Comparison of ENCODE assay signal across 9 mouse cellular contexts in the genomic region with DNA sequence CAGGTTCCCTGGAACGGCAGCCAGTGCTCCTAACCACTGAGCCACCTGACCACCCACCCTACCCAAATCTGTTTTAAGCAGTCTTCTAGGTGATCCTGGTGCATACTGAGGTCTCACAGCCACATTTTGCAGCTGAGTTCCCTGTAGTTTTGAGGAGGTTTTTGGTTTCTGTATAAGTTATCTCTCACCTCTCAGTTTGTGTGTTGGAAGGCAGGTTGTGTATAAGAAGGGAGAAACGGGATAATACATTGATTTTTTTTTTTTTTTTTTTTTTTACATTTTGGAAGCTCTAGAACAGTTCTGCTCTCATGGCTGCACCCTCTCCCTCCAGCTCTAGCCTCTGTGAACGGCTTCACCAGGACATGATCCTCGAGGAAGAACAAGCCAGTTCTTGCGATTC. TPM values are rescaled to one million over a fixed set of nuclear protein-coding genes. Genes with fewer than 3 reads are reported as not detected.
DNase-seq lines count a peak whose midpoint lies in the region; ATAC-seq and TF ChIP-seq lines count a peak whose summit lies in the region.
"Had no signal": no experiment of that assay in that cellular context is flagged by ENCODE, and none has a peak within 500 bp of the region (broad histone marks: within the 10 kb centered on the region; RNA-seq: fewer than 3 reads in every experiment).

No protein-coding gene starts in this region.

- no peak overlapping the region for H3K27ac ChIP-seq in cerebellum, adult 2 months (ENCODE audit: insufficient read depth, low read length)
- no peak overlapping the region for H3K27ac ChIP-seq in lung, embryonic 15.5 days
- H3K27ac ChIP-seq in limb, embryonic 11.5 days (replicated peaks; ENCODE audit: low read depth, low read length) = no peak overlapping the region
- H3K27ac ChIP-seq in small intestine, adult 2 months (ENCODE audit: insufficient read depth, low read depth, low read length) = no peak overlapping the region

- peak overlapping the region; percentile 83 for H3K4me2 ChIP-seq in lung, embryonic 15.5 days
- H3K4me2 ChIP-seq in limb, embryonic 11.5 days (ENCODE audit: low read depth, severe bottlenecking) = peak overlapping the region; percentile 78

- peaks cover 2% of the 10 kb centered on the region for H3K4me1 ChIP-seq in cerebellum, adult 2 months (ENCODE audit: control insufficient read depth, insufficient read depth, low read length)
- peaks cover 11% of the 10 kb centered on the region for H3K4me1 ChIP-seq in lung, embryonic 15.5 days
- H3K4me1 ChIP-seq in limb, embryonic 11.5 days (ENCODE audit: control insufficient read depth, insufficient read depth, low read length) = peaks cover 6% of the 10 kb centered on the region
- H3K4me1 ChIP-seq in small intestine, adult 2 months (ENCODE audit: control insufficient read depth, insufficient read depth, insufficient read length, low read length) = peaks cover 3% of the 10 kb centered on the region; the same call in 1 of the 2 replicates

- no peak for ATAC-seq in lung, embryonic 15.5 days (ENCODE audit: borderline replicate concordance, extremely low read depth, low FRiP score, low TSS enrichment)
- no peak for ATAC-seq in limb, embryonic 11.5 days (ENCODE audit: insufficient number of reproducible peaks, low FRiP score, low TSS enrichment, low read depth)

- no peaks in the 10 kb centered on the region for H3K9me3 ChIP-seq in lung, embryonic 15.5 days
- H3K9me3 ChIP-seq in limb, embryonic 11.5 days (ENCODE audit: control insufficient read depth, low read length) = no peaks in the 10 kb centered on the region

- H3K27me3 ChIP-seq in cerebellum, adult 2 months (ENCODE audit: control insufficient read depth, insufficient read depth, low read length) = no peaks in the 10 kb centered on the region
- H3K27me3 ChIP-seq in lung, embryonic 15.5 days = no peaks in the 10 kb centered on the region
- H3K27me3 ChIP-seq in limb, embryonic 11.5 days (ENCODE audit: control insufficient read depth, insufficient read depth, low read length) = no peaks in the 10 kb centered on the region
- no peaks in the 10 kb centered on the region for H3K27me3 ChIP-seq in small intestine, adult 2 months (ENCODE audit: control insufficient read depth, insufficient read depth, low read length)

- TF ChIP-seq CTCF in cerebellum, adult 2 months (IDR thresholded peaks at IDR 0.05; ENCODE audit: borderline replicate concordance, insufficient read depth, low read depth, low read length) = no peak
- no peak for TF ChIP-seq CTCF in small intestine, adult 2 months (IDR thresholded peaks at IDR 0.05; ENCODE audit: extremely low read depth, insufficient read length, insufficient replicate concordance, low read depth, low read length)

- no peak for TF ChIP-seq POLR2A in cerebellum, adult 2 months (IDR thresholded peaks at IDR 0.05; ENCODE audit: borderline replicate concordance, insufficient read depth, low read length)
- TF ChIP-seq POLR2A in small intestine, adult 2 months (IDR thresholded peaks at IDR 0.05; ENCODE audit: low read depth, low read length) = no peak

- H3K36me3 ChIP-seq in lung, embryonic 15.5 days = peaks cover 30% of the 10 kb centered on the region
- peaks cover 10% of the 10 kb centered on the region for H3K36me3 ChIP-seq in limb, embryonic 11.5 days (ENCODE audit: control insufficient read depth, insufficient read depth, low read length)
- no peaks in the 10 kb centered on the region for H3K36me3 ChIP-seq in small intestine, adult 2 months (ENCODE audit: control insufficient read depth, insufficient read depth, low read length)

- H3K9ac ChIP-seq in lung, embryonic 15.5 days = peak overlapping the region; percentile 5; the same call in 1 of the 2 replicates
- peak overlapping the region; percentile 37; the same call in 1 of the 2 replicates for H3K9ac ChIP-seq in limb, embryonic 11.5 days (ENCODE audit: low read length)

- DNase-seq in cerebellum, adult 2 months = peak in 1 of 2 experiments; percentile 20
- no peak for DNase-seq in cerebellum, adult 11-12 months
- DNase-seq in lung, postnatal 14 days = no peak
- DNase-seq in limb, embryonic 11.5 days (ENCODE audit: low spot score) = no peak
- DNase-seq in natural killer cell, adult 2 months (ENCODE audit: low spot score in 2 of 2) = no peak
- DNase-seq in layer of hippocampus, adult 11-12 months (ENCODE audit: low spot score) = no peak
- DNase-seq: layer of hippocampus, adult 9-11 months had no signal

- WGBS in cerebellum, adult 2 months = 41% methylated on average over 5 of the region's 5 CpGs
- WGBS in lung, embryonic 15.5 days = 71% methylated on average over 5 of the region's 5 CpGs
- 81% methylated on average over 5 of the region's 5 CpGs for WGBS in limb, embryonic 11.5 days
- 86% methylated on average over 5 of the region's 5 CpGs for WGBS in small intestine, adult 2 months

- H3K4me3 ChIP-seq in cerebellum, adult 2 months (replicated peaks; ENCODE audit: insufficient read depth, low read depth, low read length) = peak overlapping the region; percentile 75
- peak overlapping the region; percentile 75 for H3K4me3 ChIP-seq in lung, embryonic 15.5 days
- peak overlapping the region; percentile 12; the same call in 1 of the 2 replicates for H3K4me3 ChIP-seq in limb, embryonic 11.5 days (ENCODE audit: low read depth, low read length)
- peak overlapping the region; percentile 8 for H3K4me3 ChIP-seq in small intestine, adult 2 months (ENCODE audit: low read depth, low read length)

RNA-seq across cellular contexts. Expression of gene Zfp30, which starts 2.1 kb away (rescaled TPM):
- 9.8 and 10.4 TPM in 2 replicates for polyA plus RNA-seq in cerebellum, adult 2 months (2012; rRNA removed)
- polyA plus RNA-seq in lung, embryonic 15.5 days (2015; fragmentation: Nextera tagmentation; extraction: Ambion mirVana) = 5.7 and 6.1 TPM in 2 replicates
- 8.9 and 9.0 TPM in 2 replicates for polyA plus RNA-seq in limb, embryonic 11.5 days (2014; fragmentation: Nextera tagmentation; extraction: Ambion mirVana)
- 0.32 and 0.52 TPM in 2 replicates for polyA plus RNA-seq in small intestine, adult 2 months (2012; rRNA removed)

RNA-seq across cellular contexts. Expression of gene Zfp84, which starts 17.5 kb away (rescaled TPM):
- 11.1 and 12.3 TPM in 2 replicates for polyA plus RNA-seq in cerebellum, adult 2 months (2012; rRNA removed)
- 12.1 and 12.9 TPM in 2 replicates for polyA plus RNA-seq in lung, embryonic 15.5 days (2015; fragmentation: Nextera tagmentation; extraction: Ambion mirVana)
- polyA plus RNA-seq in limb, embryonic 11.5 days (2014; fragmentation: Nextera tagmentation; extraction: Ambion mirVana) = 13.6 and 13.8 TPM in 2 replicates
- polyA plus RNA-seq in small intestine, adult 2 months (2012; rRNA removed) = 1.0 and 1.8 TPM in 2 replicates

RNA-seq across cellular contexts. Expression of gene Zfp790, which starts 30.0 kb away (rescaled TPM):
- 10.7 and 11.1 TPM in 2 replicates for polyA plus RNA-seq in cerebellum, adult 2 months (2012; rRNA removed)
- polyA plus RNA-seq in lung, embryonic 15.5 days (2015; fragmentation: Nextera tagmentation; extraction: Ambion mirVana) = 13.7 and 15.3 TPM in 2 replicates
- 17.1 and 19.5 TPM in 2 replicates for polyA plus RNA-seq in limb, embryonic 11.5 days (2014; fragmentation: Nextera tagmentation; extraction: Ambion mirVana)
- 0.43 and 0.86 TPM in 2 replicates for polyA plus RNA-seq in small intestine, adult 2 months (2012; rRNA removed)

RNA-seq across cellular contexts. Expression of gene Catsperg2, which starts 59.1 kb away (rescaled TPM):
- polyA plus RNA-seq in cerebellum, adult 2 months (2012; rRNA removed) = not detected in 2 replicates
- 0.13 and 0.19 TPM in 2 replicates for polyA plus RNA-seq in lung, embryonic 15.5 days (2015; fragmentation: Nextera tagmentation; extraction: Ambion mirVana)
- polyA plus RNA-seq in limb, embryonic 11.5 days (2014; fragmentation: Nextera tagmentation; extraction: Ambion mirVana) = not detected in 2 replicates
- not detected in 2 replicates for polyA plus RNA-seq in small intestine, adult 2 months (2012; rRNA removed)

Comparison
In these comparisons a context has a peak if more than half of its experiments do, and no peak if none do; other contexts are left out.
1. H3K4me3 ChIP-seq: peak in every context shown above with its lines; median percentile 75 in cerebellum, adult 2 months; 75 in lung, embryonic 15.5 days; 12 in limb, embryonic 11.5 days; 8 in small intestine, adult 2 months.